Mouse (Mus musculus) urinary bladder, adult 18-20 months (tissue): Measurements from ENCODE around the gene Dock3.
A peak's percentile ranks its signal among the peaks of the same experiment; 100 is the strongest.

ENCODE experiments used
- DNase-seq, 2 experiments: peaks; one replicate each; pipeline ENCODE4 v3.0.0; 2022; ENCODE audit warnings: low spot score in 2 of 2, mixed read lengths in 2 of 2

The Dock3 gene

DNA sequence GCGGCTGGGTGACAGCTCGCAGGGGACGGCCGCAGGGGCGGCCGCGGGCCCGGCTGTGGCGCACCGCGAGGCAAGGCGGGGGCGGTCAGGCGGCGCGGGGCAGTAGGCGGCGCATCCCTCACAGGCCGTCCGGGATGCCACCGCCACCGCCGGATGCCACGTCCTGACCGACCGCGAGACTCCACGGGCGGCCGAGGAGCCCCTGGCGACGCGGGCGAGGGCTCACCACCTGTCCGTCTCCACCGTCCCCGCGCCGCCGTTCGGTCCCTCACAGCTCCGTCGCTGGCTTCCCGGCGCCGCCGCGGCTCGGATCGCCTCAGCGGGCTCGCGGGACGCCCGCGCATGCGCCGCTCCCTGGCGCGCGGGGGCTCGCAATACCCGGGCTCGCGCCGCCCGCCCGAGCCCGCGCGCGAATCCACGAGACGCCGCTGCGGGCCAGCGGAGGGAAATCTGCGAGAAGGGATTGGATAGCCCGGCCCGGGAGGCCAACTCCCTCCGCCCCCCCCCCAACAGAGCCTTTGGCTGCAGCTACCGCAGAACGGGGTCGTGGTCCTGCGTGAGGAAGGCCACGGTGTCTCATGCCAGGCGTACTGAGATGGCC is at the start of gene Dock3:
TSS of gene Dock3 (minus strand) at position 371 of the 601 bp plus-strand sequence.
- DNase-seq: peak; percentile 34 to 58

DNA sequence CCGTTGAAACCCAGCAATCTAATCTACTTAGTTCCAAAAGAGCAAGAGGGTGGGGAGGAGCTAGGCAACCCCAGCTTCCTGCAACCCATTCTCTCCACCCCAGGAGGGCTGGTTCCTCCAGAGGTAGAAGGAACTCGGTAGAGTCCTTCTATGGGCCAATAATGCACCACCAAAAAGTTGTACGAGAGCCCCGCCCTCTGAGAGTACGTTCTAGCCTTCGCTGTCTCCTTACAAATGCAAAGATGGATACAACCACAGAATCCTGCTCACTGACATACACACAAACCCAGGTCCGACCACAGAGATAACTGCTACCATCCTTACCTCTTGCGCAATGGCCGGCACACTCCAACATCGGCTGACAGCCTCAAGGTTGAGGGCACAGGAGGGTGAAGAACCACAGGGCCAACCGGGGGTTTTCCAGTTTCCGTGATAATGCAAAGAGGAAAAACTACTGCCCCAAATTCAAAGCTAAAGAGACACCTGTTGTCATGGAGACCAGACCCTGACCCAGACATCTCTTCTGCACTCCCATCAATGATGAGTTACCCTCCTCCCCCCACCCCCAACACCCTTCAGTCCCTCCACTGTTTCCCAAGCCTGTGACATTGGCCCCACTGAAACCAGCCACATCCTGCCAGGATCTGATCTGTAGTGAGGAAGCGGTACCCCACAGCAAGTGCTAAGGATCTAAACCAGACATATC is 48.8 kb upstream of the Dock3 start:
- DNase-seq: no peak

DNA sequence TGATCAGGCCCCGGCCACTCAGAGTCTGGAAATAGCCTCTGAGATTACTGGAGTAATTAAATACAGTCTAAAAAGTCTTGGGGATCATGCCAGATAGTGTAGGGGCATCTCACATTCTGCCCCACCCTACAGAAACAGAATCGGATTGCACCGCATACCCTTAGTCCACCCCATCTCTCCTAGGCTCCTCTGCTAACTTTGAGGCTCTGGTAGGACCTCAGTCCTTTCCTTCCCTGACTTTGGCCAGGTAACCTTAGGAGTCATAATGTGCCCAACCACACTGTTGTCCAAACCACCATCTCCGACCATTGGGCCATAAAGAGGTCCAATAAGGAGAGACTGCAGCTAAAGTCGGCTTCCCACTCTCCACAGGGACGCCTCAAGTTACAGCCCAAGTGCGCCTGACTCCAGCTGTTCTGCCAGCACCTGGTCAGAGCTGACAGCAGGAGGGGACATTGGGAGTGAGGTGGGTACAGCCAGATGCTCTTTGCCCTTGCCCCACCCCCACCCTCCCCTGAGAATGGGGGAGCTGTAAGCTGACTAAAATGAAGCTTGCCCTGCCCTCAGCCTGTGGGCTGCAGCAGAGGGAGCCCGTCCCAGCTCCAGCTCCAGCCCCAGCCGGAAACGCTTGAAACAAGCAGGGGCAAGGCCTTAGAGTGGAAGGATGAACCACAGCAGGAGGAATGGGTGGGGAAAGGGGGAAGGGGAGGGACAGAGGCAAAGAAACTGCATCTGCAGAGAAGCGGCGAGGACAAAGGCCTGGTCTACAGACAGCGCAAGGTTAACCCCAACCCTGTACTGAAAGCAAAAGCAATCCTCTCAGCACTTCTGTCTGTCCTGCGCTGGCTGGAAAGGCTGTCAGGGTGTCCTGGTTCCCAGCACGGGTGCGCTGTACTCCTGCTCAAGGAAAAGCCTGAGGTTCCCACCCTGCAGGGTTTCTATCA is 47.9 kb upstream of the Dock3 start:
- peak in 1 of 2 experiments; percentile 30 for DNase-seq

DNA sequence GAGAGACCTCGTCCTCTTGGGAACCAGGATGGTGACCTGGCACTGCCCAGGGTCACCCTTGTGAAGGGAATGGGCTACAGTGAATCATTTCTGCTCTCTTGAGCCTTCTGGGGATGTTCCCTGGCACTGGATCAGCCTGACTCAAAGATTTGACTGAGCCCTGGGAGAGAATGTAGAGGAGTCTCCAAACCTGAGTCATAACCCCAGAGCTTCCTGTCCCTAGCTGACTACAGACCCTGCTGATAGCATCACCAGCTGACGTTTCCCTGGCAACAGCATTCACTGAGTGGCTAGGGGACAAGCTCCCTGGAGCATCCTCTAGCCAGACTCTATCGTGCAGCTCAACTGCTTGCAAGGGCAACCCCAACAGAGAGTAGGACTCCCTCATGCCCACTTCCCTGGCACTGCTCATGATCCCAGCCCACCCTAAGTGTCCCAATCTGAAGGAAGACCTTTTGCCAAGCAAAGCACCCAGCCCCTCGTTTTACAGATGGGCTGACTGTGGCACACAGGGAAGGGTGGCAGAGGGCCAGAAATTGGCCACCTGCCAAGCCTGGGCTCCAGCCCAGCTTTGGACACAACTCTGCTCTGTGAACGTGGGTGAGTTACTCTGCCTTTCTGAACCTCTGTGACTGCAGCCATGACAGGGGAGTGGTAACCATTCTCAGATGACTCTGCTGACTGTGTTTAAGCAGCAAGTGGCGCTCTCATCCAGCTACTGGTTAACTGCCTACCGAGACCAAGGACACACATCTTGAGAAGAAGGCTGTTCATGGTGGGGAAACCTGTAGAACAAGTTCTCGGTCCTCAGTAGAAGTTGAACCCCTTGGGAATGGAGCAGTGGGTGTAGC is 47.0 kb upstream of the Dock3 start:
- peak in 1 of 2 experiments; percentile 33 for DNase-seq

DNA sequence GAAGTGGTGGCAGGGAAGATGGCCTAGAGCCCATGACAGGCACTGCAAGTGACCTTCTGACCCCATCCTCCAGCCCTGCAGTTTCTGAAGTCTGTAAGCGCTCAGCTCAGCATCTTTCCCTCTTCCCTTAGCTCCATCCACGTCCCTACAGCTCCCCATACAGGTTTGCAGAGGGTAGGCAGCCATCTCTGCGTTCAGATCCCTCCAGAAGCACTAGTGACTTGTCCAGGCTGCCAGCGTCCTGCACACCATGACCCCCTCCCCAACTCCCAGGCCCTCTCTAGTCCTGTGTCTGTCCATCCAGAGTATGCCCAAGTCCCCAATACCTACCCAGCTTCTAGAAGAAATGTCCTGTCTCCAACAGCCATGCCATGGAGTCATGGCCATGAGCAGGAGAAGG is 46.4 kb upstream of the Dock3 start:
- no peak for DNase-seq

DNA sequence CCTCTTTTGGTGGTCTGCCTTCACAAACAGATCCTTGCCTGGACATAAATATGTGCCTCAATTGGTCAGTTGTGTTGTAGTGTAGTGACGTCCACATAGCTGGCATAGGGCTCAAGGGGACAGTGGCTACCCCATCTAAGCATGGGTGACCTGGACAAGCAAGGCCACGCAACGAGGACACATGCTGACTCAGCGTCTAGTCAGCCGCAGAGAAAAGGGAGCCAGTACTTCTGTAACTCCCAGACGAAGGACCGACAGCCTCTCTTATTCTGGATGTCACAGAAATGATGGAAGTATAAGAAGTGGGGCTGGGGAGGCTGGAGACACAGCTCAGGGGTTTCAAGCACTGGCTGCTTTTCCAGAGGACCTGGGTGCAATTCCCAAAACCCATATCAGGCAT is 45.9 kb upstream of the Dock3 start:
- DNase-seq: no peak

DNA sequence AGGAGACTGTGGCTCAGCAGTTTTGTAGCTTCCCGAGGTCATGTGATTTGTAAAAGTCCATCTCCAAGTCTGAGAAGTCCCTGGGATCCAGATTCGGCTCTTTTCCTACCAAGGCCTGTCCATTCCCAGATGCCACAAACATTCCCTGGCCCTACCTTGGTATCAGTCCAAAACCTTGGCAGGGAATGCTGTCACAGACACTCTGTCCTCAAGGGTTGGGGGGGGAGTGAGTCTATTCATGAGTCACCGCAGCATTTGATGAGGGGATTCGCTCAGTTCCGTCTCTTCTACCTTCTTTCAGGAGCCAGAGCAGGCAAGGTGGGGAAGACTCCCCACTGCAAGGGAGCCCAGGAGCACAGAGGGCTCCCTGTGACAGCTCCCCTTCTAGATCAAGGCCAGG is 44.0 kb upstream of the Dock3 start:
- DNase-seq: no peak

DNA sequence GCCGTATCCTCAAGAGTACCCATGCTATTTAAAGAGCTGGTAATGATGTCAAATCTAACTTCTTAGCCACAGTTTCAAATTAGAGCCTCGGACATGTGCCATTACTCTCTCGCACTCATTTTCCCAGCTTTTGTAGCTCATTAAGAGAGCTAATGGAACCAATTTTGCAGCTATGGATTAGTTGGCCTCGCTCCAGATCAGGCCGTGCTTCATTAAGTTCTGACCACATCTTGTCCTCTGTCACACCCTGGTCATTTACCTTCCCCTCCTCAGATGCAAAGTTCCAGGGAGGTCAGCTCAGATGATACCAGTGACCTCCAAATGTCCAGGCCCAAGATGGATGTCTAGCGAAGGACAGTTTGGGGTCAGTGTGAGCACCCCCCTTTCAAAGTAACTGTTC is 43.0 kb upstream of the Dock3 start:
- DNase-seq: no peak

DNA sequence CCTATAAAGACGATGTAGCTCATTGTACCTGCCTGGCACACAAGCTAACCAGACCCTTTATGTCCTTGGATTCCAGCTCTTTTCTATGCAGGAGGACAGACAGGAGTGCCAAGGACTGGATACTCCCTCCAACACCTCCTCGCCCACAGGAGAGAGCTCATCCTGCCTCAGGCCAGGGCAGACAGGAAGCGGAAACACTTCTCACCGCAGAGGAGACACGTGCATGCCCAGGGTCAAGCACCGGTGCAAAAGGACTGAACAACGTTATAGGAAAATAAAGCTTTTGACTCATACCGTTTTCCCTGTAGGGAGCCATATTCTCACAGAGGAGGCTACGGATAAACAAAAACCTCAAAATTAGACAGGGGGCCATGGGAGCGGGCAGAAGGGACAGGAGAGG is 41.5 kb upstream of the Dock3 start:
- no peak for DNase-seq

DNA sequence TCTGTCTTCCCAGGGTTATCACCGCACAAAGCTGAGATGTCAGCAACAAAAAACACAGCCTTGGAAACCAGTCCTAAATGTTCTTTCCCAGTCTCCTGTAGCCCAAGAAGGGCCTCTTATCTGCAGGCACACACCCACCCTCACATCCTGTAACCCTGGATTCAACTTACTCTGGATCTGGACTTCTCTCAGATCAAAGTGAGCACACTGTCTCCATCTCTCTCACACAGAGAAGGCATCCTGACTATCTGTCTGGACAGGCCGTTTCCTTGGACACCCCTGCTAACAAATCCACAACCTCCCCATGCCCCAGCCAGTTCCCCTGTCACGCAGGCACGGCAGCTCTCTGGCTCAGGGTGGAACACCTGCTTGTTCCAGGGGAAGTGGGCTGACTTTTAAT is 40.6 kb upstream of the Dock3 start:
- DNase-seq: no peak

DNA sequence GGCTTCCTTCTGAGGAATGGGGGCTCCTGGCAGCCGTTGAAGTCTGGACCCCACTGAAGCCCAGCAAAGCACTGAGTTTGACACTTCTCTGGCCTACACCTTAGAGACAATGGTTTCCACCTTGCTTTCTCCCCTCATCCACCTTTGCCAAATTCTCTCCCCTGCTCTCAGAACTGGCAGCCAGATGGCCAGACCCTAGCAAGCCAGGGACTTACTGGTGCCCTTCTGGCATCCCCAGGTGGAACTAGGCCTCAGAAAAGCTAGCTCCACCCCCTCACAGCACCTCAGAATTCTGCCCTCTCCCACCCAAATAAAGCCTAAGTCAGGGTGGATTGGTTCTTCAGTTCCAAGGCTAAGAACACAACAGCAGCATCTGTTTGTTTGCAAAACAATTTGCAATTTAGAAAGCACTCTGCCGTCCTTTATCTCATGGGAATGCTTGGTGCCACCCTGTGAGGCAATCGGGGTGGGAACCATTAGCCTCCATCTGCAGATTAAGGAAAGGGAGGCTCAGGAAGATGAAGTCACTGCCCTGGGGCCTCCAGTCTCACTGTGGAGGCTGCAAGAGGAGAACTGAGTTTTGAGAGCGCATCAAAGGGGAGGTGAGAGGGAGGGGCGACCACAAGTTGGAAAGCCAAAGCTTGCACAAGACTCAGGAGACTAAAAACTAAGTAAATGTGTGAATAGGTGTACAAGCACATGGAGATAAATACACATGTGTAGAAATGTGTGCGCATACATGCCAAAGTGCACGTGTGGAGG is 39.6 kb upstream of the Dock3 start:
- no peak for DNase-seq

DNA sequence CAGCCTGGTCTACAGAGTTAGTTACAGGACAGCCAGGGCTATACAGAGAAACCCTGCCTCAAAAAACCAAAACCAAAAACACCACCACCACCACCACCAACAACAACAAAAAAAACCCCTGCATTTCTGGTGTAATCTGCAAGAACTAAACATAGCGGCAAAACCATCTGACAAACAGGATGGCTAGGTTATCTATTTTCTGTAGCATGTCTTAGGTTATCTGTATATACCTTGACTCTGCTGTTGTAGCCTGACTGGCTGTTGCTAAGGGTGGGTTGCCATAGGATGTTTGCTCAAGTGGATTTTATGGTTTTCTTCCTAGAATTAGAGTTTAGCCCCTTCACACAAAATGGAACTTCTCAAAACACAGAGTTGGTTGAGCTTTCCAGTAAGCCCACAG is 38.1 kb upstream of the Dock3 start:
- DNase-seq: no peak

DNA sequence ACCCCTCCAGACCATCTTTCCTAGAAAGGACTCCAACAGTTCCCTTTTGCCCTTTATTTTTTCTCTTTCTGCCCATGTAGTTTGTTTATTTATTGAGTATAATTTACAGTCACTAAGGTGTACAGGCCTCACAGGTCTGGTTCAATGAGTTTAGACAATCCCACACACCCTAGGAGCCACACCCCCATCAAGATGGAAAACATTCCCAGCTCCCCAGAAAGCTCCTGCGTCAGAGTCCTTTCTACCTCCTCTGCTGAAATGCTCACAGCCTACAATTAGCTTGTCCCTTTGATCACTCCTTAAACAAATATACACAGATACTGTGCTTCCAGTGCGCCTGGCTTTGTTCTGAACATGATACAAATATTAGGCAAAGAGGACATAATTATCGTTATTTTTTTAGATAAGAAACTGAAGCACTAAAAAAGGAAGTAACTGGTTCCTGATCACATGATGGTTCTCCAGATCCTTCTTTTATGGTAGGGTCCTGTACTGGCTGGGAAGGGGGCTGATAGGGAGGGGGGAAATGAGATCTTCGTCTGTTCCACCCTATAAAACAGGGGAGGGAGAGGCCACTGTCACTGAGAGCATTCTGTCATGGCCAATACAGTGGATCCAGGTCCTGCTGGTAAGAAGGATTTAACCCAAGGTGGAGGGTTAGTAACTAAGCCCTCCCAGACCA is 36.2 kb upstream of the Dock3 start:
- no peak for DNase-seq

DNA sequence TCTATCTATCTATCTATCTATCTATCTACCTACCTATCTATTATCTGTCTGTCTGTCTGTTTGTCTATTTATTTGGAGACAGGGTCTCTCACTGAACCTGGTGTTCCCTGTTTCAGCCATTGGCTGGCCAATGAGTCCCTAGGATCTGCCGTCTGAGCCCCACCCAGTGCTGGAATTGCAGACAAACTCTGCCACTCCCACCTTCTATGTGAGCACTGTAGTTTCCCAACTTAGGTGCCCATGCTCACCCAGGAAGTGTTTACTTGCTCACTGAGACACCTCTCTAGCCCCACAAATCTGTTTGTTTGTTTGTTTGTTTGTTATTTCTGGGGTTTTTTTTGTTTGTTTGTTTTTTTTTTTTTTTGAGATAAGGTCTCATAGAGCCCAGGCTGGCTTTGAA is 35.3 kb upstream of the Dock3 start:
- no peak for DNase-seq

DNA sequence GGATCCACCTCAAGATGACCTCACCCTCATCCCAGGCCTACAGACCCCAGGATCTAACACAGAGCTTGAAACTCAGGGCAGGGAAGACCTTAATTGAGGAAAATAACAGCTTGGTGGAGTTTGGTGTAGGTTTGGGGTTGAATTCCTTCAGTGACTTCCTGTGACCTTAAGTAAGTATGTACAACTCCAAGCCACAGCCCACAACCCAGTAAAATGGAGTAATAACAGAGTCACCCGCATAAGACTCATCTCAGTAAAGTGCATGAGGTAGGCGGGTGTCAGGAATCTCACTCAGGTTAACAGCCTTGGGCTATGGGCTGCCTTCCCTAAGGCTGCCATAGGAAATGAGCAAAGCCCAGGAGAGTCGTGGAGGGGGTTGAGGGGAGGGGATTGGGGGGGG is 33.0 kb upstream of the Dock3 start:
- no peak for DNase-seq

DNA sequence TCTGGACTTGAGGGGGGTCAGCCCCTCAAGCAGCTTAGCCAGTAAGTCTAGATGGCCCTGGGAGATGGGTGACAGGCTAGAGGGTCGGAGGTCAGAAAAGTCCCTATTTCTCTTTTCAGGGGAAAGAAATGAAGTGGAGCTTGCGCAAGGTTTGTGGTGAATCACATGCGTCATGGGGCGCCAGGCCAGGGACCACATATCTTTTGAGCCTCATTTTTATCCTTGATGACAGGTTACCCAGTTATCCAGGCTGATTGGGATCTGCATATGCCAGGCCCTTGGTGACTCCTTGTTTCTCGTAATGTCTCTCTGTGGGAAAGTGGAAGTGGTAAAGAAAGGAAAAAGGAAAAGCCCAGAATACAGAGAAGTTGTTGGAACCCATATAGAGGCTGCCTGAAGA is 32.2 kb upstream of the Dock3 start:
- no peak for DNase-seq

DNA sequence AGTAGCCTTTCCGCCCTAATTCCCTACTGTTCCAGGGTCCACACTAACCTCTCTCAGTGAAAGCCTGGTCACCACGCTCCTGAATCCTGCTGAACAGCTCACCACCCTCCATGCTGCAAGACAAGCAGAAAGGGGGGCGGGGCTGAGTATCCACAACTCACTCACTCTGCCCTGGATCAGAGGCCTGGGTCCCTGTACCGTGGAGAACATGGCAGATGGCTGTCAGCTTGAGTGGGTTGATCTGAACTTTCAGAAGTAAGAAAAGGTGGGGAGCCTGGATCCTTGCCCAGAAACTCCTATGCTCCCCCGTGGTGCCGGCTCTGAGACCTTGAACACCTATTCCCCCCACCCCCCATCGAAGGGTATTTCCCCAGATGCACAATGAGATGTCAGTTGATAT is 30.7 kb upstream of the Dock3 start:
- DNase-seq: no peak

DNA sequence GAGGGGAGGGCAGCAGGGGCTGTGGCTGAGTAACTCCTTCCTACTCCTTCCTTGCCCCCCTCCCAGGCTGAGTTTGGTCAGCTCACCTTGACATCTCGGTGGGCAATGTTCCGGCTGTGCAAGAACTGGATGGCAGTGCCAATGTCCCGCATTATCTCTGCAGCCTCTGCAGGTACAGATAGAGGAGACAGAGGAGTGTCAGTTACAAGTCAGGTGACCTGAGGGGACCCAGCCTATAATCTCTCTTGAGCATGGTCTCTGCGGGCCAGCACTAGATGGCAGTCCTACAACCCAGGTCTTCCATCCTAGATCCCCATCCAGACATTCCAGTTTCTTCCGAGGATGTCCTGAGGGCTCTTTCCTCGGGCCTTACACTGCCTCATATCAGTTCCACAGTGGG is 30.1 kb upstream of the Dock3 start:
- no peak for DNase-seq

DNA sequence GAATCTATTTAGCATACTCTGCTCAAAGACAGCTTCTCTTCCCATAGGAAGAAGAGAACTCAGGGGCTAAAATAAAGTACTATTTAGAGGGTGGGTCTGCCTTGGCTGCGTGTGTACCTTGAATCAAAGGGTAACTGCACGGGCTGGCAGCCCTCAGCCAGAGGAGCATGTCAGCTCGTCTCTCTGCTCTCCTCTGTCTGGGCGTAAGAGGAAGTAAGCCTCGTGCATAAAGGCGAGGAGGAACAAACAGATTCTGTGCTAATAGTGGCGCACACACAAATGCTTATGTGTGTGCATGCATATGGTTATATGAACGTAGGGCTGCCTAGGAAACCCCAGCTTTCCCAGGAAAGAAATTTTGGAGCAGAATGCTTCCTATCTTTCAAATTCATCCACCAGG is 29.1 kb upstream of the Dock3 start:
- no peak for DNase-seq

DNA sequence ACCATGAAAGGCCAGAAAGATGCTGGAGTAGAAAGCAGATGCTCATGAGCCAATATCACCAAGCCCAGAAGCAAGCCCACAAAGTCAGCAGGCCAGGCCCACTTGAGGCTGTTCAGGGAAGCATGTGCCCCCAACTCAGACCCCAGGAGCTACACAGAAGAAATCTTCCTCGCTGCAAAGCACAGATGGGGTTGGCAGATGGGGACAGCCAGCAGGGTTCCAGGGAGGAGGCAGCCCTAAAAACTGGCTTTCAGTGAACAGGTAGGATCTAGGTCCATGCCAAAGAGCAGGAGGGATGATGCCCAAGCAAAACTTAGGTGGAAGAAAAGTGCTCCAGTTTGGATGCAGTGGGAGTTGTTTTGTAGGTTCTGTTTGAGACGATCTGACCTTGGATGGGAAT is 28.7 kb upstream of the Dock3 start:
- DNase-seq: no peak
